Mouse (Mus musculus): ENCODE results near the gene Olfr498.

The Olfr498 gene

GRCm38 (mm10) chr7:108465026-108465425 lies at the start of gene Olfr498:
Gene Olfr498, plus strand, starts transcription at chr7:108465326.
- DNase-seq = no peak

GRCm38 (mm10) chr7:108420121-108420520 lies 45.0 kb upstream of the Olfr498 start, which contains the start of gene Olfr497:
Gene Olfr497, plus strand, starts transcription at chr7:108420421.
- DNase-seq = no peak
